Mouse (Mus musculus) fat pad, adult 2 months (tissue): Measurements from ENCODE around the gene Cubn.

Experiments
- DNase-seq: peaks from one replicate; pipeline ENCODE4 v3.0.0-alpha.2; 2011; ENCODE audit warnings: low read depth, low spot score; ENCODE audit errors: extremely low read depth

Cubn gene

GRCm38 (mm10) chr2:13264875-13265274 lies 226.7 kb downstream of the Cubn start:
- no peak for DNase-seq

- no peak for DNase-seq
Measured at GRCm38 (mm10) chr2:13263150-13263549, 228.5 kb downstream of the Cubn start.

- DNase-seq: no peak
Measured at GRCm38 (mm10) chr2:13258606-13259005, 233.0 kb downstream of the Cubn start.

- DNase-seq: no peak
Measured at GRCm38 (mm10) chr2:13240711-13241110, 250.9 kb downstream of the Cubn start.

GRCm38 (mm10) chr2:13237140-13237901 lies 254.3 kb downstream of the Cubn start:
- DNase-seq: no peak

- no peak for DNase-seq
Measured at GRCm38 (mm10) chr2:13235696-13236095, 255.9 kb downstream of the Cubn start.

- no peak for DNase-seq
Measured at GRCm38 (mm10) chr2:13234796-13235195, 256.8 kb downstream of the Cubn start.

GRCm38 (mm10) chr2:13233902-13234301 lies 257.7 kb downstream of the Cubn start:
- no peak for DNase-seq

GRCm38 (mm10) chr2:13233254-13233835 lies 258.3 kb downstream of the Cubn start:
- DNase-seq: no peak

GRCm38 (mm10) chr2:13232305-13232704 lies 259.3 kb downstream of the Cubn start:
- DNase-seq: no peak

GRCm38 (mm10) chr2:13229686-13230085 lies 261.9 kb downstream of the Cubn start:
- DNase-seq: peak; percentile 28
